Mouse (Mus musculus): Measurements from ENCODE around the gene Kif27.

DNA sequence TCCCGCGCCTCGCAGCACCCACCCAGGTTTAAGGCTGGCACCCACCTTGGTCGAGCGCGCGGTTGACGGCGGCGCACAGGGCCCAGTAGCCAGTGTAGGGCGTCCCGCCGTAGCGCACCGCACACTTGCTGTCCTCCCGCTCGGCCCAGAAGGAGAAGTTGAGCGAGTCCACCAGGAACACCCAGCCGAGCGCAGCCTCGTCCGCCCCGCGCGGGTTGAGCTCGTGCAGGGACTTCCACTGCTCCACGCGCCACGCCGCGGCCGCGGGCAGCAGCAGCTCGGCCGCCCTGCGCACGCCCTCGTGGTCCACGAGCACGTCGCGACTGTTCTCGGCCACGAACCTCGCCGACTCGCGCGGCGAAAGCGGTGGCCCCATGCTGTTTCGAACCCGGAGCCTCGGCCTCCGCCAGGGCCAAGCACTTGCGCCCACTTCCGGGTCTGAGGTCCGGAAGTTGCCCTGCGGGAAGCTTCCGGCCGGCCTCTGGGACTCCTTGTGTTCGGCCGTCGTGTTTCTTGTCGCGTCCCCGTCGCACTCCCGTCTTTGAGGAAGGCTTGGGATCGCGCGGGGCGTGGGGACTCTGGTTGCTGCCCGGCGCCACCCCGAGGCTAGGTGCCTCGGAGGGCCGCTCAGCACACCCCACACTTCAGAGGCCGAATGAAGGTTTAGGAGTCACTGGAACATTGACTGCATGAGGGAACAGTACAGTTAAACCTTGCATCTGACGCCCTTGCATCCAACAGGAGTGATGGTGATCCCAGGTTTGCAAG, 26.0 kb upstream of the Kif27 start, which contains the start of gene 2210016F16Rik:
- TF ChIP-seq POLR2A (IDR thresholded peaks at IDR 0.05; ENCODE audit: control insufficient read depth in 1 of 2, insufficient read depth in 1 of 2, low read depth in 1 of 2, low read length in 2 of 2, poor library complexity in 1 of 2) (no peak), POLR2AphosphoS5 (IDR thresholded peaks at IDR 0.05; ENCODE audit: borderline replicate concordance, low read depth, low read length) (no peak)
